Mouse (Mus musculus): ENCODE data around the gene 1700003F12Rik.

The 1700003F12Rik gene

DNA sequence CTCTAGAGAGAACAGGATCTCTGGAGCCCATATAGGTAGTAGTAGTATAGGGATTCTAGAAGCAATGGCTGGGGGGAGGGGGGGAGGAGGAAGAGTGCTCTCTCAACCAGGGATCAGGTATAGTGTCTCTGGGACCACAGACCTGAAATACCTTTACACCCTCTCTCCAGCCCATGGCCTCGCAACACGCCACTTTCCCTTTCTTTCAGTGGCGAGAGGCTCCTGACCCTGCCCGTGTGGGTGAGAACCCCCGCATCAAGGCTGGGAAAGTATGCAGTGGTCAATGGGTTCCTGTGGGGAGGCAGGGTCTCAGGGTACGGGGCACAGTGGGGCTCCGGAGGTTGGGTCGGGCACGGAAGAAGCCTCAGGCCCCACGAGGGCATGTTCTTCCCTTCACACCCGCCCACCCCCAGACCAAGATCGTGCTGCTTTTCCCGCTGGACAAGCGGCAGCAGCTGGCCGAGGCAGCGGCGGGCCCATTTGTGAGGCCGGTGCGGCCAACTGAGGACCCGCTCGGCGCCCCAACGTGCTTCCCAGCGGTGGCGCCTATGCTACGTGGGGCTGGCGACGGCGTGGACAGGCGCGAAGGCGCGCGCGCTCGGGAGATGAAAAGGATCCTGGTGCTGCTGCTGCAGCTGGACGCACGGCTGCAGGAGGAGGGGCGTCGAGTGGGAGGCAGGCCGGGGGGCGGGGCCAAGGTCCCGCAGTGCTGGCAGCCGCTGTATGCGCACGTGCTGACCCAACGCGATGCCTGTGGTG lies 2.4 kb downstream of the 1700003F12Rik start:
- peak; percentile 63 for DNase-seq (ENCODE audit: low read depth, low spot score)

DNA sequence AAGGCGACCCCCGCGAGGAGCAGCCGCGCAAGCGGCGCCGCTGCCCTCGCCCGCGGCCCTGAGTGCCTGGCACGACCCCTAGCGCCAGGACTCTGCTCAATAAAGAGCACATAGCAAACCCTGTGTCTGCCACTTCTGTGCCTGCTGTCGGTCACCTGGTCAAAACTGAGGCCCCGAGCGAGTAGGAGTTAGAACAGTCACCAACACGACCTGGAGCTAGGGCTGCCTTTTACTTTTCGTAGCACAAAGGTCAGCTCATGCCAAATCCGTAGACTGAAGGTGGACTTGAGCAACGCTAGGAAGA lies 3.0 kb downstream of the 1700003F12Rik start:
- no peak for DNase-seq (ENCODE audit: low read depth, low spot score)

DNA sequence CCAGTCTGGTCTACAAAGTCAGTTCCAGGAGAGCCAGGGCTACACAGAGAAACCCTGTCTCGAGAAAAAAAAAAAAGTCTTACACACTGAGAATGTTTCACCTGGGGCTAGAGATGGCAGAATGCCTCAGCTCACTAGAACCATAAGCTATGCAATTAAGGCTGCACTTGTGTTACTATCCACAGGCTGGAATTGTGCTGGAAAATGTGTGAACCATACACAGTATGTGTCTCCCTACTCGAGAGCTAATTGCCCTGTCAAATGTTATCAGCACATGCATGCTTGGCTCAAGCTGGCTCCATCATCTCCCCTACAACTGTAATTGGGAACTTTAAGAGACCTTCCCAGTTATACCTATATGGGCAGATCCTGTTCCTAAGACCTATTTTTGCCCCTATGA lies 4.1 kb downstream of the 1700003F12Rik start:
- no peak for DNase-seq (ENCODE audit: low read depth, low spot score)

DNA sequence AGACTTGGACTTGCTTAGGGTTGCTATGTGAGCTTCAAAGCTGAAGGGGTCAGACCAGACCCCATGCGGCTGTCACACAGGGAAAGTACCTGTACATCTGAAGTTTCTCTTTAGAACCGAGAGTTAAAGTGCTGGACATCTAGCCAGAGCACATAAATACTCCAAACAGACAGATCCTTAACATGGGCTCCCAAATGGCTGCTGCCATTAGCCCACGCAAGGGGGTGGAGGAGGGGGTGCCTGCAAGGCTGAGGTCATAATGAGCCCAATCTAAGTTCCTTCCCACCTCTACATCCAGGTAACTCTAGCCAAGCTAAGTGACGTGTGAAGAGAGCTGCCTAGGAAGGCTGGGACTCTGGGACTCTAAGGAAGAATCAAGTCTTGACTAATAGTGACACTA lies 4.6 kb downstream of the 1700003F12Rik start, which contains the start of gene Actl10:
Gene Actl10, plus strand, starts transcription at position 301 of the 400 bp plus-strand sequence.
- DNase-seq (ENCODE audit: low read depth, low spot score) = no peak

GRCm38 (mm10) chr2:154551927-154552326 lies 5.0 kb downstream of the 1700003F12Rik start:
- no peak for DNase-seq (ENCODE audit: low read depth, low spot score)

DNA sequence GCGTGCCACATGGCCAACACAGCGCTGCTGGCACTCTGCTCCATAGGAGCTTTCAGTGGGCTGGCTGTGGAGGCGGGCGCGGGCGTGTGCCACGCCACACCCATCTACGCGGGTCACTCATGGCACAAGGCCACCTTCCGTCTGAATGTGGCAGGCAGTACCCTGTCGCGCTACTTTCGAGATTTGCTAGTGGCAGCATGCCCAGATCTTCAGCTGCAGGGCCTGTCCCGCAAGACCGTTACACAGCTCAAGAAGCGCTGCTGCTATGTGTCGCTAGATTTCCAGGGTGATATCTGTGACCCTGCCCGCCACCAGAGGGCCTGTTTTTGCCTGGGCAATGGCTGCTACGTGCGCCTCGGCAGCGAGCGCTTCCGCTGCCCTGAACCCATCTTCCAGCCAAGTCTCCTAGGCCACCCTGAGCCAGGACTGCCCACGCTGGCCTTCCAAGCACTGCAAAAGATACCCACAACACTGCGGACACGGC lies 5.6 kb downstream of the 1700003F12Rik start:
- DNase-seq (ENCODE audit: low read depth, low spot score) = no peak

- no peak for DNase-seq (ENCODE audit: low read depth, low spot score)
Observed at GRCm38 (mm10) chr2:154555235-154555634, 8.3 kb downstream of the 1700003F12Rik start.

DNA sequence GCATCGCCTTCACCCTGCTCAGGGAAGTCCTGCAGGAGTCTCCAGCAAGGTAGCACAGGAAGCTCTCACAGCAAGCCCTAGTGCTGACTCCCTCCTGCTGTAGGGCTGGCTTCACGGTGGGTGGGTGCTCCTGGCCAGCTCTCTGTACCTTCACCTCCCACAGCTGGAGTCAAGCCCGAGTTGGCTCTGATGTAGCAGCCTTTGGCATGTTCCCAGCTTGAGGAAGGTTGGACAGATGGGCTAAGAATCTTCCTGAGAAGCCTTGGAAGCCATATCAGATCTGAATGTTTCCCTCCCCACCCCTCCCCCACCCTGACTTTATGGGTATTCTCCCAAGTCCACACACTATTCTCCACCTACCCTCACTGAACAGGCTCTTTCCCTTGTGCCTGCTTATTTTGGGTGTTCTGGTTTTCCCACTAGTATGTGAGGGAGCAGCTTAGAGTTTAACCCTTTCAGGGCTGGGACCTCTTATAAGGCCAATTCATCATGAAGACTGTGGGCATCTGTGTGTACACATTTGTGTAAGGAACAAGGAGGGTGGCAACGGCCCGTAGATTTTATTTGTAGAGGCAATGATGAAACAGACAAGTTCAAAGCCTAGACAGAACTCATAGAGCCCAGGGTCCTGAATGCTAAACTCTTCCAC lies 10.4 kb downstream of the 1700003F12Rik start:
- DNase-seq (ENCODE audit: low read depth, low spot score) = no peak

DNA sequence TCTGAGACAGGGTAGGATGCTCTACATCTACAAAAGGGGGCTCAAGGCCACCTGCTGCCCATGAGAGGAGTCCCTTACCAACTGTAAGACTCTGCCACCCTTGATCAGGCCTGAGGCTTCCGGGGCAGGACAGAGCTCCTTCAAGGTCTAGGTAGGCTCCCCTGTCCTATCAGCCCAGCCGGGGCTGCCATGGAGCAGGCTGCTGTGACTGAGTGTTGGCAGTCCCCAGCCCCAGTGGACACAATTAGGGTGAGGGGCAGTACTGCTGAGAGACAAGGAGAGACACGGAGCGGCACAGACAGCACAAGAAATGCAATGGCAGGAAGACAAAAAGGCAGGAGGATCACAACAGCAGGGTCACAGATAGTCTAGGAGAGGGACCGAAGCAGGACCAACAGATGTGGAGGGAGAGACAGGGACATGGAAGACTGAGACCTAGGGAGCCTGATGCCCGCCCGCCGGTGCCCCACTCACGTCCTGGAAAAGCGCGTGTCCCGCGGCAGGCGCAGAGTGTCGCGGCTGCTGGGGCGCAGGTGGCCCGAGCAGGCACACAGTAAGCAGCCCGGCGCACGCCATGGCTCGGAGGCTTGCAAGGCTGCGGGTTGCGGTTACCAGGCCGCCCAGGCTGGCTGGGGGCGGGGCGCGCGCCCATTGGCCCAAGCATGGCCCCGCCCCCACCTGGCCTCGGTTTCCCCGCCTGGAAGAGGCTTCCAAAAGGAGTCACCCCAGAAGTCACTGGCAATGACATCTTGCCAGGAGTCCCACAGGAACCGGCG lies 11.6 kb downstream of the 1700003F12Rik start, which contains the start of gene Necab3:
Gene Necab3, minus strand, starts transcription at position 627 of the 776 bp plus-strand sequence.
- no peak for DNase-seq (ENCODE audit: low read depth, low spot score)

GRCm38 (mm10) chr2:154563612-154564170 lies 16.8 kb downstream of the 1700003F12Rik start:
- no peak for DNase-seq (ENCODE audit: low read depth, low spot score)

GRCm38 (mm10) chr2:154565562-154565961 lies 18.7 kb downstream of the 1700003F12Rik start:
- DNase-seq (ENCODE audit: low read depth, low spot score) = no peak

DNA sequence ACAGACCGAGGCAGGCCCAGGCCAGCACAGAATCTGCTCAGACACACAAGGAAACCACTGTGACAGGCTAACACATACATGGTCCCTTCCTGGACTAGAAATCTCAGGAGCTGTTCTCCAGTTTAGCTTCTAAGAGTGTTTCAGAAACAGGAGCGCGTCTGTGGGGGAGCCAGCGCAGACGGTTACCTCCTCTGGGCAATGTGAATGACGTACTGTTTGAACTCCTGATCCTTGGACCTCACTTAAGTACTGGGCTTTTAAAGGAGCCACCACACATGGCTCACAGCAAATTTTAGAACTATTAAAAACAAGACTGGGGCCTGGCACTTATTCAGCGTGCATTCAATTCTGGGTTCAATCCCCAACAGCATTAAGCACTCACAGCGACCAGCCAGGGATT lies 19.8 kb downstream of the 1700003F12Rik start:
- DNase-seq (ENCODE audit: low read depth, low spot score) = no peak

GRCm38 (mm10) chr2:154567766-154568165 lies 20.9 kb downstream of the 1700003F12Rik start:
- no peak for DNase-seq (ENCODE audit: low read depth, low spot score)

- DNase-seq (ENCODE audit: low read depth, low spot score) = no peak
Observed at GRCm38 (mm10) chr2:154568329-154569070, 21.6 kb downstream of the 1700003F12Rik start.

- no peak for DNase-seq (ENCODE audit: low read depth, low spot score)
Observed at GRCm38 (mm10) chr2:154569071-154569748, 22.3 kb downstream of the 1700003F12Rik start.

GRCm38 (mm10) chr2:154569836-154570286 lies 23.0 kb downstream of the 1700003F12Rik start, which contains the start of gene E2f1:
Gene E2f1, minus strand, starts transcription at chr2:154569892.
- peak; percentile 94 for DNase-seq (ENCODE audit: low read depth, low spot score)

DNA sequence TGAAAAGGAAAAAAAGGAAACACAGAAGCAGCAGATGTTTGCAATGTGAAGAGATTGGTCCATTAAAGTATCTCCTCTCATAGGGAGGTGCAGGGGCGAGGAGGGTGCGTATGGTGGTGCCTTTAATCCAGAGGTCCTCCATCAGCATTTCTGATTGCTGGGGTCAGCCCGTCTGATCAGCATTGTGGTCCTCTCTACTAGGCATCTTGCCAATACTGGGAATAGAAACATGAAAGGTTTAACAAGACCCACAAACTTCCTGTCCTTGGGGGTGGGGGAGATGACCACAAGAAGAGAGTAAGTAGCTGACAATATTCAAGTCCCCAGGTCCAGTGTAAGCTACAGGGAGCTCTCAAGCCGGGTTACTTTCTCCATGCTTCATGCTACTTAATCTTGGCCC lies 23.8 kb downstream of the 1700003F12Rik start:
- DNase-seq (ENCODE audit: low read depth, low spot score) = no peak

DNA sequence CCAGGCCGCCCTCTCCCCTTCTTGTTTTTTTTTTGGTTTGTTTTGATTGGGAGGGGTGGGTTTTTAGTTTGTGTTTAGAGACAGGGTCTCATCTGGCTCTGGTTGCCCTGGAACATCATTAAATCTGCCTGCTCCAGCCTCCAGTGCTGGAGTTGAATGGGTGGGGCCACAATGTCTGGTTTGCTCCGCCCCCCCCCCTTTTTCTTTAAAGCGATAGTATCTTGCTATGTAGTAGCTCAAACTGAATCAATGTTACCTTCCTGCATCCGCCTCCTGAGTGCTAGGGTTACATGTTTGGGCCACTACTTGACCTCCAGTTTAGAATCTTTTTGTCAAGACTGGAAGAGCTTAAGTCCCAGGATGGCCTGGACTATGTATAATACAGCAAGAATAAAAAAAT lies 24.4 kb downstream of the 1700003F12Rik start:
- no peak for DNase-seq (ENCODE audit: low read depth, low spot score)

DNA sequence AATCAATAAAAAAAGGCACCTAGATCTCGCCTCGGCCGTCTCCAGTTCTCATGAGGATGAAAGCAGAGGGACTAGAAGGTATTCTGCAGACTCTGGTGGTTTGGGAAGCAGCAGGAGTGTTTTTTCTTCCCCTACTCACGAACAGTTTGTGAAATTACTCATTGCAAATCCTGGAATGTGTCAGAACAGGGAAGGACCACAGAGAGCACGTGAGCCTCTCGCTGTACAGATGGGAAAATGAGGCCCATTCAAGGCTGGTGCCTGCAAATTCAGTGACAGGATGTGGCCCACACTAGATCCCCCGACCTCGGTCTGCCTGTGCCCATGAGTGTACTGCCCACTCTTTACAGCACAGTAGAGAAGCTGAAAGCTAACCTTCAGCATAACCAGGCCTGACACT lies 25.1 kb downstream of the 1700003F12Rik start:
- DNase-seq (ENCODE audit: low read depth, low spot score) = no peak

DNA sequence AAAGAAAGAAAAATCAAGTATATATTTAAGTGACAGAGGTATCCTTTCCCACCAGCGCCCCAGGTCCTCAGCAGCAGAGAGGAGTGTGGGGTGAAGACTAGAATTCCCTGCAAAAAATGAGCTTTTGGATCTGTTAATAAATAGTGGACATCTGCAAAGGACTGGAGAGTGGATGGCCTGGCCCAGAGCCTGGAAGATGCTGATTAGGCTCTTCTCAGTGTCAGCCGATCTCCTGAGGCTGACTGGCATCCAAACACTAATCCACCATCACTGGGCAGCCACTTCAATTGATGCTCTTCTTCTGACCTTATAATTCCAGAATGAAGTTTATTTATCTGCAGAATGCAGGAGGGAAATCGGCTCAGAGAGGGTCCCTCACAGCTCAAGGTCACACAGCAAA lies 26.1 kb downstream of the 1700003F12Rik start:
- no peak for DNase-seq (ENCODE audit: low read depth, low spot score)

Data from embryo, embryonic 11.5 days (tissue).